Mouse (Mus musculus) hindbrain, postnatal 0 days (tissue): ENCODE data around the gene P2rx3. TPM values are rescaled to one million over a fixed set of nuclear protein-coding genes. Genes with fewer than 3 reads are reported as not detected.

Experiments
- ATAC-seq: fragments of 200-750 bp; cut with Nextera tagmentation; 2 replicates; pipeline ENCODE4 v1.8.0; 2017; ENCODE audit warnings: mild to moderate bottlenecking, moderate TSS enrichment, moderate library complexity
- DNase-seq: peaks from one replicate; pipeline ENCODE4 v3.0.0-alpha.2; 2015; ENCODE audit warnings: low spot score
- H3K27ac ChIP-seq: fragments of 300-500 bp; sonication (generic); 2 replicates; pipeline ENCODE4 v1.5.1; 2014; ENCODE audit warnings: mild to moderate bottlenecking
- H3K27me3 ChIP-seq: fragments of 300-500 bp; sonication (generic); 2 replicates; pipeline ENCODE4 v1.6.1; 2014; ENCODE audit warnings: low read length, mixed read lengths; ENCODE audit not compliant: insufficient read depth
- H3K36me3 ChIP-seq: fragments of 300-500 bp; sonication (generic); 2 replicates; pipeline ENCODE4 v1.6.1; 2014; ENCODE audit warnings: low read length, mixed read lengths; ENCODE audit not compliant: insufficient read depth
- H3K4me1 ChIP-seq: fragments of 300-500 bp; sonication (generic); 2 replicates; pipeline ENCODE4 v1.6.1; 2014; ENCODE audit warnings: antibody characterized with exemption, low read length, mixed read lengths; ENCODE audit not compliant: insufficient read depth
- H3K4me2 ChIP-seq: fragments of 300-500 bp; sonication (generic); 2 replicates; pipeline ENCODE4 v1.6.1; 2014; ENCODE audit warnings: low read depth, mild to moderate bottlenecking, low read length, moderate library complexity, mixed read lengths
- H3K4me3 ChIP-seq: fragments of 300-500 bp; sonication (generic); 2 replicates; pipeline ENCODE4 v1.5.1; 2014; ENCODE audit warnings: low read length
- H3K9ac ChIP-seq: fragments of 300-500 bp; sonication (generic); replicated peaks from 2 replicates; pipeline ENCODE4 v1.6.1; 2014; ENCODE audit warnings: mild to moderate bottlenecking, low read length, moderate library complexity, mixed read lengths
- H3K9me3 ChIP-seq: fragments of 300-500 bp; sonication (generic); 2 replicates; pipeline ENCODE4 v1.6.1; 2016; ENCODE audit warnings: low read length, mixed read lengths
- CTCF ChIP-seq: IDR thresholded peaks from 2 replicates; pipeline ENCODE4 v1.5.1; 2016; ENCODE audit warnings: antibody characterized with exemption, control low read depth, low read depth
- WGBS: fragments of 180-500 bp; shearing (Covaris S2); extraction: QIAGEN DNeasy Blood & Tissue Kit; methylation state at CpG from one replicate; pipeline ENCODE4 v1.1.7; 2014; 5-methylcytosine and 5-hydroxymethylcytosine counted together
- polyA plus RNA-seq: library from polyadenylated mRNA; unstranded; fragments of >200 nt; fragmentation: Nextera tagmentation; extraction: Ambion mirVana; gene quantifications from 2 replicates; pipeline ENCODE4 v1.2.1, GENCODE M21; 2015
- total RNA-seq: library from RNA; depleted of rRNA; stranded (reverse); fragments of >200 nt; gene quantifications from 2 replicates; pipeline ENCODE4 v1.2.3, GENCODE M21; 2014

P2rx3 gene
- total and polyA plus RNA-seq, 2 experiments from 2014 or later = 1.7 to 2.6 TPM

GRCm38 (mm10) chr2:85029897-85030296 is 7.4 kb downstream of the P2rx3 start:
- Histone ChIP-seq H3K27me3 (no peaks in the 10 kb centered on the region), H3K36me3 (no peaks in the 10 kb centered on the region), H3K4me1 (no peaks in the 10 kb centered on the region), H3K27ac (no peak overlapping the region), H3K4me3 (no peak overlapping the region), H3K9ac (no peak overlapping the region), H3K4me2 (no peak overlapping the region), H3K9me3 (no peaks in the 10 kb centered on the region)
- no peak for TF ChIP-seq CTCF
- no peak for ATAC-seq
- WGBS = 57% methylated on average over 6 of the region's 6 CpGs
- DNase-seq = no peak

GRCm38 (mm10) chr2:85027281-85027680 is 10.0 kb downstream of the P2rx3 start:
- no peaks in the 10 kb centered on the region for H3K27me3 ChIP-seq
- no peak overlapping the region for H3K4me2 ChIP-seq
- H3K4me1 ChIP-seq = no peaks in the 10 kb centered on the region
- H3K9ac ChIP-seq = no peak overlapping the region
- H3K4me3 ChIP-seq = no peak overlapping the region
- H3K27ac ChIP-seq = no peak overlapping the region
- H3K36me3 ChIP-seq = no peaks in the 10 kb centered on the region
- no peak for DNase-seq
- ATAC-seq = no peak
- no peaks in the 10 kb centered on the region for H3K9me3 ChIP-seq
- WGBS = 66% methylated on average over 5 of the region's 5 CpGs
- no peak for TF ChIP-seq CTCF

- no peak overlapping the region for H3K4me2 ChIP-seq
- ATAC-seq = no peak
- H3K27me3 ChIP-seq = no peaks in the 10 kb centered on the region
- WGBS = 78% methylated on average over 3 of the region's 3 CpGs
- no peak for DNase-seq
- H3K9ac ChIP-seq = no peak overlapping the region
- no peak overlapping the region for H3K4me3 ChIP-seq
- no peak overlapping the region for H3K27ac ChIP-seq
- no peaks in the 10 kb centered on the region for H3K4me1 ChIP-seq
- no peaks in the 10 kb centered on the region for H3K9me3 ChIP-seq
- no peak for TF ChIP-seq CTCF
- H3K36me3 ChIP-seq = no peaks in the 10 kb centered on the region
Observed at GRCm38 (mm10) chr2:85026178-85026577, 11.1 kb downstream of the P2rx3 start.

- 35% methylated on average over 4 of the region's 4 CpGs for WGBS
- Histone ChIP-seq H3K4me3 (no peak overlapping the region), H3K27ac (no peak overlapping the region), H3K36me3 (no peaks in the 10 kb centered on the region), H3K27me3 (no peaks in the 10 kb centered on the region), H3K4me2 (no peak overlapping the region), H3K9ac (no peak overlapping the region), H3K9me3 (no peaks in the 10 kb centered on the region), H3K4me1 (no peaks in the 10 kb centered on the region)
- TF ChIP-seq CTCF = peak; percentile 79
- ATAC-seq (no peak), DNase-seq (peak; percentile 52)
Observed at GRCm38 (mm10) chr2:85022043-85022442, 15.2 kb downstream of the P2rx3 start.

GRCm38 (mm10) chr2:85014588-85014982 is 22.7 kb downstream of the P2rx3 start:
- no peaks in the 10 kb centered on the region for H3K36me3 ChIP-seq
- no peaks in the 10 kb centered on the region for H3K27me3 ChIP-seq
- WGBS = 61% methylated on average over 3 of the region's 3 CpGs
- DNase-seq (no peak), ATAC-seq (peak; percentile 35; the same call in 1 of the 2 replicates)
- no peaks in the 10 kb centered on the region for H3K9me3 ChIP-seq
- no peak overlapping the region for H3K9ac ChIP-seq
- H3K27ac ChIP-seq = no peak overlapping the region
- no peak for TF ChIP-seq CTCF
- H3K4me3 ChIP-seq = no peak overlapping the region
- no peak overlapping the region for H3K4me2 ChIP-seq
- H3K4me1 ChIP-seq = no peaks in the 10 kb centered on the region

- ATAC-seq = no peak
- Histone ChIP-seq H3K27me3 (no peaks in the 10 kb centered on the region), H3K9ac (no peak overlapping the region), H3K4me2 (no peak overlapping the region), H3K4me3 (no peak overlapping the region), H3K4me1 (no peaks in the 10 kb centered on the region), H3K27ac (no peak overlapping the region), H3K36me3 (no peaks in the 10 kb centered on the region), H3K9me3 (no peaks in the 10 kb centered on the region)
- WGBS = 83% methylated on average over 5 of the region's 5 CpGs
- TF ChIP-seq CTCF = no peak
- DNase-seq = no peak
Observed at GRCm38 (mm10) chr2:85013826-85014587, 23.3 kb downstream of the P2rx3 start.

GRCm38 (mm10) chr2:85012679-85013078 is 24.6 kb downstream of the P2rx3 start:
- Histone ChIP-seq H3K9me3 (no peaks in the 10 kb centered on the region), H3K36me3 (no peaks in the 10 kb centered on the region), H3K27ac (no peak overlapping the region), H3K9ac (no peak overlapping the region), H3K4me2 (no peak overlapping the region), H3K4me3 (no peak overlapping the region), H3K27me3 (no peaks in the 10 kb centered on the region), H3K4me1 (no peaks in the 10 kb centered on the region)
- no peak for TF ChIP-seq CTCF
- no peak for ATAC-seq
- WGBS = 86% methylated on average over 14 of the region's 14 CpGs
- DNase-seq = no peak
